In the genomic region with DNA sequence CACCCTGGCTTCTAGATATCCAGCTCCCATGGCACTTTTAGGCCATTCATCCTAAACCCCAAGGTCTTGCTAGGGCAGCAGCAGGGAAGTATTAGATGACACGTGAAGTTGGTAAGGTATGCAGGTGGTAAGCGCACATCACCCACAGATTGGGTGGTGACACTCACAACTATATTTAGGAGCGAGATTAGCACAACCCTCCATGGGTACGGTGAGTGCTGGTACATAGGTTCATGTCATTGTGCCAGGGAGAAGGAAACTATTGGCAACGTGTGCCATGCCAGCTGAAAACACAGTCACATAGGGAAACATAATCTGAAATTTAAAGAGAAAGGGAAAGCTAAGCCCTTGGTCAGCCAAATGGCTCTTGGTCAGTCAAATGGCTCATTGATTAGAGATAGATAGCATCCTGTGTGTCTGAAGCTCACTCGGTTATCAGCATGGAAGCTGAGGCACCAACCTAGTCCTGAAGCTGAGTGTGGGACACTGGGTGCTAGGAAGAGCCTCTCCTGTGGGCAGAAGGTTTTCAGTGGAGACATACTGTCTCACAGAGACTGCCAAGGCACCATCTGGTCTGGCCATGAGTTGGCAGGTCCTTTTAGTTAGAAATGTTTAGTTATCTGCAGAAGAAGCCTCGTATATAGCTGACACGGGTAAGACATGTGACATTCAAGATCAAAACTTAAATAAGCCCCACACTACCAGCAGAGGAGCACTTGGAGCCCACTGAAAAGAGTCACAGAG, we compare ENCODE assay signal across 29 mouse cellular contexts. TPM values are rescaled to one million over a fixed set of nuclear protein-coding genes. Genes with fewer than 3 reads are reported as not detected.
DNase-seq lines count a peak whose midpoint lies in the region; TF ChIP-seq lines count a peak whose summit lies in the region.
"Had no signal": no experiment of that assay in that cellular context is flagged by ENCODE, and none has a peak within 500 bp of the region (broad histone marks: within the 10 kb centered on the region; RNA-seq: fewer than 3 reads in every experiment).

No protein-coding gene starts in this region.

- H3K27ac ChIP-seq in layer of hippocampus, adult 2 months: peak overlapping the region; percentile 39; the same call in 1 of the 2 replicates
- H3K27ac ChIP-seq: embryonic facial prominence, embryonic 12.5 days; forebrain, embryonic 10.5 days; heart, adult 2 months; hindbrain, embryonic 10.5 days; hindbrain, embryonic 15.5 days; liver, embryonic 14.5 days; lung, embryonic 15.5 days; neural tube, embryonic 12.5 days; stomach, postnatal 0 days had no signal

- DNase-seq in layer of hippocampus, adult 2 months (ENCODE audit: low spot score in 2 of 2): peak in 1 of 2 experiments; percentile 20
- DNase-seq in layer of hippocampus, postnatal 10 days (ENCODE audit: low spot score in 2 of 2): no peak
- peak; percentile 68 for DNase-seq in cerebellum, adult 11-12 months
- peak; percentile 37 for DNase-seq in cerebellum, adult 8-10 months
- DNase-seq in cerebellum, postnatal 25 days: peak; percentile 57 to 60
- no peak for DNase-seq in heart, adult 8-10 months (ENCODE audit: low spot score)
- DNase-seq in adrenal gland, postnatal 36 days: no peak
- DNase-seq: adrenal gland, postnatal 25 days; B cell, adult 2 months; embryo, embryonic 11 days; heart, adult 2 months; heart, postnatal 14 days; kidney, adult 11 months; kidney, postnatal 14 days; liver; right cerebral cortex, adult 18-20 months; spleen, adult 18-20 months; thymus, adult 2 months; thymus, postnatal 4 days had no signal

- TF ChIP-seq CTCF in layer of hippocampus, adult 2 months (conservative IDR thresholded peaks at IDR 0.05): no peak

- no peak overlapping the region for H3K4me3 ChIP-seq in layer of hippocampus, adult 2 months
- H3K4me3 ChIP-seq: embryonic facial prominence, embryonic 12.5 days; forebrain, embryonic 10.5 days; heart, adult 2 months; hindbrain, embryonic 10.5 days; hindbrain, embryonic 15.5 days; lung, embryonic 15.5 days; myocyte; neural tube, embryonic 12.5 days had no signal

RNA-seq across cellular contexts. Expression of a gene that starts 37.4 kb away (rescaled TPM):
- 10 to 100 TPM; 54.8 to 70.0 TPM for total RNA-seq in layer of hippocampus, adult 2 months (2021)
- total RNA-seq in layer of hippocampus, postnatal 10 days (2021): 10 to 100 TPM; 37.8 to 43.0 TPM
- 100 to 1,000 TPM in 2 of 4 experiments, 10 to 100 TPM in 2; 82.2 to 179 (median 102) TPM for total RNA-seq in heart, adult 8-10 months (2022)
- 10 to 100 TPM; 12.7 to 16.9 TPM for total RNA-seq in adrenal gland, postnatal 36 days (2021)
- total RNA-seq: megakaryocyte, adult 5-6 weeks had no signal

Comparison
In these comparisons a context has a peak if more than half of its experiments do, and no peak if none do; other contexts are left out.
1. DNase-seq: peak in cerebellum, adult 11-12 months (single experiment), cerebellum, adult 8-10 months (single experiment) and cerebellum, postnatal 25 days (2 of 2); none in layer of hippocampus, postnatal 10 days (0 of 2), heart, adult 8-10 months (single experiment) and adrenal gland, postnatal 36 days (0 of 2).